Mouse (Mus musculus) E14TG2a.4 (cell line): Measurements from ENCODE around the gene Rasgef1b.

Experiments used
- H3K27me3 ChIP-seq: 2 replicates; pipeline ENCODE4 v1.6.1; 2014; ENCODE audit warnings: low read length, control low read depth; ENCODE audit not compliant: insufficient read depth
- H3K36me3 ChIP-seq: 2 replicates; pipeline ENCODE4 v1.6.1; 2014; ENCODE audit warnings: low read length, control low read depth; ENCODE audit not compliant: insufficient read depth
- H3K4me1 ChIP-seq: replicated peaks from 2 replicates; pipeline ENCODE4 v1.6.1; 2014; ENCODE audit warnings: low read depth, low read length, control low read depth
- H3K4me3 ChIP-seq: replicated peaks from 2 replicates; pipeline ENCODE4 v1.5.1; 2014; ENCODE audit warnings: mild to moderate bottlenecking, low read length
- H3K9me3 ChIP-seq: 2 replicates; pipeline ENCODE4 v1.6.1; 2014; ENCODE audit warnings: low read length, control low read depth
- CTCF ChIP-seq: conservative IDR thresholded peaks from 2 replicates; pipeline ENCODE4 v1.5.1; 2014; ENCODE audit warnings: low read length
- NANOG ChIP-seq: IDR thresholded peaks from 2 replicates; pipeline ENCODE4 v1.6.1; 2014; ENCODE audit warnings: borderline replicate concordance, low read length, mixed read lengths
- POU5F1 ChIP-seq: IDR thresholded peaks from 2 replicates; pipeline ENCODE4 v1.6.1; 2014; ENCODE audit warnings: low read length, borderline replicate concordance

Gene Rasgef1b

GRCm38 (mm10) chr5:99722310-99722709 lies 6.6 kb downstream of the Rasgef1b start:
- H3K27me3 ChIP-seq, result peaks cover 27% of the 10 kb centered on the region

DNA sequence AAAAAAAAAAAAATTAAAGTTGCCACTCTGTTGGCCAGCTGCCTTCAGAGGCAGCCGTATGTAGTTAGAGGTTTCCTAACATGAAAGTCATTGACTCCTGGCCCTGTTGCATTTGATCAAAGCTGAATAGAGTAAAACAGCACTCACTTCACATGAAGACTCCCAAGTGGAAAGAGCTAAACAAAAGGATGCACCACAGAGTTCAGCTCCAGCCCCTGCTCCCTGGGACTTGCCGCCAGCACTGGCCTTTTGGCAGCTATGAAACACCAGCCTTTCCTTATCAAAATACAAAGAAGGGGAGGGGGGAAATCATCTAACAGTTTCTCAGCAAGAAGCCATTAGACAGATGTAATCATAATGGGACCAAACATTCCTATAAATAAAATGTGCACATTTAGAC lies 8.3 kb downstream of the Rasgef1b start:
- peaks cover 14% of the 10 kb centered on the region for H3K27me3 ChIP-seq
- TF ChIP-seq NANOG (no peak), CTCF (no peak), POU5F1 (no peak)
- no peak overlapping the region for H3K4me3 ChIP-seq
- H3K4me1 ChIP-seq, result no peaks in the 10 kb centered on the region
- H3K9me3 ChIP-seq, result no peaks in the 10 kb centered on the region
- no peaks in the 10 kb centered on the region for H3K36me3 ChIP-seq

More at GRCm38 (mm10) chr5:99722310-99722709, 6.6 kb downstream of the Rasgef1b start:
- Histone ChIP-seq H3K4me3 (no peak overlapping the region), H3K36me3 (no peaks in the 10 kb centered on the region), H3K9me3 (no peaks in the 10 kb centered on the region), H3K4me1 (no peaks in the 10 kb centered on the region)
- TF ChIP-seq NANOG, result no peak
- no peak for TF ChIP-seq POU5F1
- TF ChIP-seq CTCF, result no peak

DNA sequence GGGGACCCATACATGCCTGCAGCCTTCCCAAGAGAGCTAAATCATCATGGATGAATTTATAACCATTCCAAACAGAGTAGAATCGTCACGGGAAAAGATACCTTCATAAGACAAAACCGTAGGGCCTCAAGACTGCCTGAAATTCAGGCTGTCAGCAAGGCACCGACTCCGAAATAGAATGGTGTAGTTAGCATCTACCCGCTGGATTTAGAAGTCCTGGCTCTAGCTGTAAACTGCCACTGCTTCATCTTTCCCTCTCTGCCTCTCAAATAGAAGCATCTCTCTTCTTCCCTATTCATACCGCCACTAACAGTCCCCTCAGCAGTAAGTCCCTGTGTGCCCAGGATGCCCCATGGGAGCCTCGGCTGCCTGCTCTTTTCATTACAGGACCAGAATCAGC lies 10.9 kb downstream of the Rasgef1b start:
- Histone ChIP-seq H3K36me3 (no peaks in the 10 kb centered on the region), H3K27me3 (peaks cover 6% of the 10 kb centered on the region), H3K9me3 (no peaks in the 10 kb centered on the region), H3K4me1 (no peaks in the 10 kb centered on the region), H3K4me3 (no peak overlapping the region)
- TF ChIP-seq POU5F1 (no peak), CTCF (no peak), NANOG (no peak)

GRCm38 (mm10) chr5:99715281-99715744 lies 13.6 kb downstream of the Rasgef1b start:
- H3K36me3 ChIP-seq, result no peaks in the 10 kb centered on the region
- peaks cover 6% of the 10 kb centered on the region for H3K27me3 ChIP-seq
- no peaks in the 10 kb centered on the region for H3K4me1 ChIP-seq
- no peak overlapping the region for H3K4me3 ChIP-seq
- TF ChIP-seq NANOG, result no peak
- no peak for TF ChIP-seq CTCF
- TF ChIP-seq POU5F1, result no peak
- no peaks in the 10 kb centered on the region for H3K9me3 ChIP-seq

GRCm38 (mm10) chr5:99711947-99712346 lies 16.9 kb downstream of the Rasgef1b start:
- Histone ChIP-seq H3K36me3 (no peaks in the 10 kb centered on the region), H3K4me1 (no peaks in the 10 kb centered on the region)
- TF ChIP-seq NANOG, result no peak
- no peak for TF ChIP-seq POU5F1
- TF ChIP-seq CTCF, result no peak

DNA sequence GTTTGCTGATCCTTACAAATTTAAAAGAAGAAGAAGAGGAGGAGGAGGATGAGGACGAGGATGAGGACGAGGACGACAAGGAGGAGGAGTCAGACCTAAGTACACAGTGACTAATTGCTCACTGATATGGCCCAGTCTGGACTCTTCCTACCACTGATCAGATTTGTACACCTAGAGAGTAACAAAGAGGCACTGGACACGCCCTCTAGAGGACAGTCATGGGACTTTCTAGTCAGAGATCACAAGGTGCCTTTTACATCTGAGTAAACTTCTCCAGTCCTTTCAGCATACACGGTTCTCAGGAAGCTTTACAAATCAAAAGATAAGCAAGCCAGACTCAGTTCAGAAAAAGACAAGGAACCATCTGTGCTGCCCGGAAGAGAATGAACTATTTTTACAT lies 20.2 kb downstream of the Rasgef1b start:
- Histone ChIP-seq H3K4me3 (no peak overlapping the region), H3K36me3 (no peaks in the 10 kb centered on the region), H3K27me3 (no peaks in the 10 kb centered on the region), H3K9me3 (no peaks in the 10 kb centered on the region), H3K4me1 (no peaks in the 10 kb centered on the region)
- TF ChIP-seq NANOG, result no peak
- peak; percentile 47 for TF ChIP-seq CTCF

More at GRCm38 (mm10) chr5:99711947-99712346, 16.9 kb downstream of the Rasgef1b start:
- Histone ChIP-seq H3K9me3 (no peaks in the 10 kb centered on the region), H3K27me3 (no peaks in the 10 kb centered on the region), H3K4me3 (no peak overlapping the region)

- no peak overlapping the region for H3K4me3 ChIP-seq
- H3K4me1 ChIP-seq, result no peaks in the 10 kb centered on the region
- H3K9me3 ChIP-seq, result no peaks in the 10 kb centered on the region
- no peaks in the 10 kb centered on the region for H3K27me3 ChIP-seq
- TF ChIP-seq NANOG (no peak), POU5F1 (no peak), CTCF (no peak)
- no peaks in the 10 kb centered on the region for H3K36me3 ChIP-seq
These were observed 21.6 kb downstream of the Rasgef1b start for GRCm38 (mm10) chr5:99707261-99707660.

DNA sequence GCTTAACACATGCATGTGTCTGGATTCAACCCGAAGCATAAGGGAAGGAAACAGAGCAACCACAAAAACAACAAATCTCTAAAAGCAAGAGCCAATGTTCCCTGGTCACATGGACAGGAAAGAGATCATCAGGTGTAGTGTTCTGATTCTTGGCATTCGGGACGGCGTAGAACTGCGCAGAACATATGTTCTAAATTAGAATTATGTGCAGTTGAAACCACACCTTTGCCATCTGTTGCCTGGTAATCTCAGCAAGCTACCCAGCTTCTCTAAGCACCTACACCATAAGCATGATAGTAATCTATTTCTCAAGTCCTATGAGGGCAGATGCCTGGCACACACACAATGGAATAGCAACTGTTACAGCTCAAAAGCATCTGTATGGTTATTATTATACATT lies 27.1 kb downstream of the Rasgef1b start:
- no peaks in the 10 kb centered on the region for H3K27me3 ChIP-seq
- TF ChIP-seq POU5F1, result no peak
- no peak for TF ChIP-seq NANOG
- no peak for TF ChIP-seq CTCF
- no peaks in the 10 kb centered on the region for H3K4me1 ChIP-seq
- no peak overlapping the region for H3K4me3 ChIP-seq
- no peaks in the 10 kb centered on the region for H3K9me3 ChIP-seq
- no peaks in the 10 kb centered on the region for H3K36me3 ChIP-seq

DNA sequence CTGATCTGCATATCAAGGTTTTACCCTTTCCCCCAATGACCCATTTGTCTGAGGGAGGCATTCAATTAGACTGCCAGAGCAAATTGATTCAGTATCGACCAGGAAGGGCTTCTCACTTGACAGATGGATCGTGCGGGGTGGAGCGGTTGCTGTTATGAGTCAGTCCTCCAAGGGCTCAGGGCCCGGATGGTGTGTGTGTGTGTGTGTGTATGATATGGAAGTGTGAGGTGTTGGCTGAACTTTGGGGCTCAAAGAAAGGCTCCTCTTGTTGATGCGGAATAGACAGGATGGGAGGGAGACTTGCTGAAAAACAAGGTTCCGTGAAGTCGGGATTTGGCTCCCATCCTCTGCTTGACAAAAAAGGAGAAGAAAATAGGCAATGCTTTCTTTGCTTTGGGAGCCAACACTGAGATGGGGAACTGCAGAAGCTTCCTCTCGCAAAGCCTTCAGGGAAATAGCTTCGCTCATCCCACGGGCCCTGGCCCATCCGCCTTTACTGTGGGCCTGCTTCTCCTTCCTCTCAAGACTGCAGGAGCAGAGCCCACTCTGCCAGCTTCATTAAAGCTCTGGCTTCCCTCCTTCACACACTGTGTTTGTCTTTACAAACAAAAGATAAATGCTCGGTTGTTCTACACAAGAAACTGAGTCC lies 34.0 kb downstream of the Rasgef1b start:
- Histone ChIP-seq H3K4me1 (no peaks in the 10 kb centered on the region), H3K27me3 (no peaks in the 10 kb centered on the region), H3K36me3 (no peaks in the 10 kb centered on the region), H3K4me3 (no peak overlapping the region), H3K9me3 (no peaks in the 10 kb centered on the region)
- no peak for TF ChIP-seq POU5F1
- TF ChIP-seq CTCF, result no peak
- no peak for TF ChIP-seq NANOG
